Mouse (Mus musculus): Measurements from ENCODE around the gene Zbtb12.
A peak's percentile ranks its signal among the peaks of the same experiment; 100 is the strongest.

Gene Zbtb12

DNA sequence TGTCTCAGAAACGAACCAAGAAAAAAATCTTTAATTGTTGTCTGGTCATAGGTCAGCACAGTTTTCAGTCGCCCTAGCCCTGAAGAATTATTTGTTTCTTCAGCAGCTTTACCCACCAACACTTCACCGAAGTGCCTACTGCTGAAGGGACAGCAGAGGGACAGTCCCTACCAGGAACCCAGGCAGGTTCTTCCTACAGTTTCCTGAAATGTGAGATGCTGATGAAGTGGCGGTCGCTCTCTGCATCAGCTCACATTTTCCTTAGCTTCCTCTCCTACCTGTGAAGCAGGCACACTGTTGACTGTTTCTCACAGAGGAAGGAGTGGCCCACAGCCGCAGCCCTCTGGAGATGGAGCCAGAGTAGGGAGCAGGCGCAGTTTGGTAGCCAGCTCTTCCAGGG, 13.3 kb upstream of the Zbtb12 start:
- no peak for DNase-seq (ENCODE audit: low spot score in 2 of 2)

DNA sequence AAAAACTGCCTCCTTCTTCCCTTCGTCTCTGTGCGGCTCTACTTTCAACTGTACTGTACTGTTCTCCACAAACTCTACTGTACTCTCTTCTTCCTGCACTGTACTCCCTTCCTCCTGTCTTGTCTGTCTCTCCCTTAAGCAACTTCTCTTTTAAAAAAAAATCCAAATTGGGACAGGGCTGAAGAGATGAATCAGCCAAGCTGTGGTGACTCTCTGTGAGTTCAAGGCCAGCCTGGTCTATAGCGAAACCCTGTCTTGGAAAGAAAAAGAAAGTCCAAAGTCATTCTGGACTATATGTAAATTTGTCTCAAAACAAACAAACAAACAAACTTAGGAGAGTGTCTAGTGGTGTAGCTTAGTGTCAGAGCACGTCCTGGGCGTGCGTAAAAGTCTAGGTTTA, 5.0 kb upstream of the Zbtb12 start:
- no peak for DNase-seq (ENCODE audit: low spot score in 2 of 2)

GRCm38 (mm10) chr17:34881166-34881565, 1.9 kb downstream of the Zbtb12 start:
- DNase-seq (ENCODE audit: low spot score in 2 of 2), result no peak

DNA sequence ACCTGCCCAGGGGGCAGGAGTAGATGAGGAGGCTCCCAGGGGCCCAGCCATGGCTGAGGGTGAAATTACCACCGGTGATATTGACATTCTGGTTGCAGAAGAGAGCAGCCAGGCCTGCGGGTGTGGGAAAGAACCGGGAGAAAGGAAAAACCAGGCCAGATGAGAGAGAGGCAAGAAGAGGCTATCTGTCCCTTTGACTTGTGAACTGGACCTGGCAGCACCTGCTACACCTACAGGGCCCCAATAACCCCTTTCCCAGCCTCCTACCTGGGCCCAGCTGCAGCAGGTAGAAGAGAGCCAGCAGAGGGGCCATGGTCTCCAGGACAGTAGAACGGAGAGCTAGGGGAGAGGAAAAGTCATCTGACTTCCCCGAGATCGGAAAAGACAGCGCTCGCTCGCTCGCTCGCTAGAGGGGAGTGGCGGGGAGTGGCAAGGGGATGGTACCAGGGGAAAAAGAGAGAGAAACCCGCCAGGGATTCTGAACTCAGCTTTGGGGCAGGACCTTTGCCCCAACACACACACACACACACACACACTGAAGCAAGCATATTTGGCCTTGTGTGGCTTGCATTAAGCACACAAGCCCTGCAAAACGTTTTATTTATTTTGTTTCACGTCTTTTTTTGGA, 2.5 kb downstream of the Zbtb12 start, which contains the start of gene Gm20547:
TSS of gene Gm20547 (minus strand) at position 360 of the 628 bp plus-strand sequence.
- no peak for DNase-seq (ENCODE audit: low spot score in 2 of 2)

GRCm38 (mm10) chr17:34883332-34883731, 4.0 kb downstream of the Zbtb12 start:
- no peak for DNase-seq (ENCODE audit: low spot score in 2 of 2)

DNA sequence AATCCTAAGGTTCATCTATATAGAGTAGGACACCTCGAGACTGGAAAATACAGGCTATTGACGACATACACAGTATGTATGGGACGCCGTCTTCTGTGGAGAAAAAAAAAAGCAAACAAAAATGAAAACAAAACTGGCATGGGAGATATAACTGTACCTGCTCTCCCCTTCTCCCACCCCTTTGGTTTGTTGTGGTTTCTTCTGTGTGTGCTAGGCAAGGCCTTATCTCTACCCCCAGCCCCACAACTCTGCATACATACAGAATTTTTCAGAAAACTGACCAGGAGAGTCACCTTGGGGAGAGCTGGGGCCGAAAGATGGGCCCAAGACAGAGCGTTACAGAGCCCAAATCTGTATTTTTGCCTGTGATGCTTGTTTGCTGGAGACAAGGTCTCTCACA, 5.4 kb downstream of the Zbtb12 start:
- no peak for DNase-seq (ENCODE audit: low spot score in 2 of 2)

- no peak for DNase-seq (ENCODE audit: low spot score in 2 of 2)
Observed at GRCm38 (mm10) chr17:34885615-34886014, 6.3 kb downstream of the Zbtb12 start.

GRCm38 (mm10) chr17:34887942-34888341, 8.7 kb downstream of the Zbtb12 start:
- no peak for DNase-seq (ENCODE audit: low spot score in 2 of 2)

DNA sequence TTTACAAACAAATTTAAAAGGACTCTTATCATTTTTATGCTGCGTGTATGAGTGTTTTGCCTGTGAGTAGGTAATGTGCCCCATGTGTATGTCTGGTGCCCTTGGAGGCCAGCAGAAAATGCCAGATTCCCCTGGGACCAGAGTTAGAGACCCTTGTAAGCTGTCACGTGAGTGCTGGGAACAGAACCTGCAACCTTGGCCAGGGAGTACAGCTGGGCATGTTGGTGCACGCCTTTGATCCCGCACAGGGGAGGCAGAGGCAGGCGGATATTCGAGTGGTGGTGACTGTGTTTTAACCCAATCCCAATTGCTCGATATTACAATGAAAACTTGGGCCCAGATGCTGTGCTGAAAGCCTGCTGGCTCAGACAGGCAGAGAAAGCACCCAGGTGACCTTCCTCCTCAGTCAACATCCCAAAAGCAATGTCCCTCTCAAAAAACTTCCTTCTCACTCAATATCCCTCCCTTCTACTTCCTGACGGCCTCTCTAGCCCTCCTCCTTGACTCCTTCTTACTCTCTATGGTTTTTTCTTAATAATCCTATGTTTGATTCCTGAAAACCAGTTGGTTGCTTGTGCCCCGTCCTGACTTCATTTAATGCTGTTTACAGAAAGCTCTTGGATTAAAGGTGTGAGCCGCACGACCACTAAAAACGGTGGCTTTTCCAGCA, 10.9 kb downstream of the Zbtb12 start:
- no peak for DNase-seq (ENCODE audit: low spot score in 2 of 2)

DNA sequence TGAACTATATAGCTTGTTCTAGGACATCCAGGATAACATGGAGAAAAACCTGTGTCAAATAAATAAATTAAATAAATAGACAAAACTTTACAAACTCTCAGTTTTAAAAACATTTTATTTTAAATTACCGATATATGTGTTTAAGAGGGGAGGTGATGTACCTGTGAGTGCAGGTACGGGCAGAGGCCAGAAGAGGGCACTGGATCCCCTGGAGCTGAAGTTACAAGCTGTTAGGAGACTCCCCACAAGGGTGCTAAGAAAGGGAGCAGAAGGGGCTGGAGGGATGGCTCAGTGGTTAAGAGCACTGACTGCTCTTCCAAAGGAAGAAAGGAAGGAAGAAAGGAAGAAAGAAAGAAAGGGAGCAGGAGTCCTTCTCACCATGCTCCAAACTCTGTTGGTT, 12.1 kb downstream of the Zbtb12 start:
- DNase-seq (ENCODE audit: low spot score in 2 of 2), result no peak

- DNase-seq (ENCODE audit: low spot score in 2 of 2), result no peak
Observed at GRCm38 (mm10) chr17:34893072-34893824, 14.0 kb downstream of the Zbtb12 start.

DNA sequence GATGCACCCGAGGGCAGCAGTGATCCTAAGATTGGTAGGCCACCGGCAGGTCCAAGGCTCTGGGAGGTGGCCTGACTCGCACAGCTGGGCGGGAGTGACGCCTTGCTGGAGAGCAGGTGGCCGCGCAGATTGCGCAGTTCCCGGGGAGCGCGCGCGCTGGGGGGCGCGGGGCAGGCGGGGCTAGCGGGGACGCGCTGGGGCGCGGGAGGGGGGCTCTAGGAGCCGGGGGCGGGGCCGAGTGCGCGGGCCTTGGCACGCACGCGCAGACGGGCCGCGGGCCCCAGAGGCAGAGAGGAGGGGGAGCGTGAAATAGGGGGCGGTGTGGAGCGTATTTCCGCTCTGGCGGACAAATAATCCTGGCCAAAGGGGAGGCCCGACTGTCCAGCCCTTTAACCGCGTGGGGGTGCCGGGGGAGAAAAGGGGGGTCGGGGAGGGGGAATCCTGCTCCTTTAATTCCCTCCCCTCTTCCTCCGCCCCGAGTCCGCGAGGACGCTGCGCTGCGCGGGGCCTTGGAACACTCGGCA, 14.9 kb downstream of the Zbtb12 start:
- peak; percentile 83 to 94 for DNase-seq (ENCODE audit: low spot score in 2 of 2)

- DNase-seq (ENCODE audit: low spot score in 2 of 2), result peak in 1 of 2 experiments; percentile 36
Observed at GRCm38 (mm10) chr17:34894801-34895530, 15.7 kb downstream of the Zbtb12 start.

DNA sequence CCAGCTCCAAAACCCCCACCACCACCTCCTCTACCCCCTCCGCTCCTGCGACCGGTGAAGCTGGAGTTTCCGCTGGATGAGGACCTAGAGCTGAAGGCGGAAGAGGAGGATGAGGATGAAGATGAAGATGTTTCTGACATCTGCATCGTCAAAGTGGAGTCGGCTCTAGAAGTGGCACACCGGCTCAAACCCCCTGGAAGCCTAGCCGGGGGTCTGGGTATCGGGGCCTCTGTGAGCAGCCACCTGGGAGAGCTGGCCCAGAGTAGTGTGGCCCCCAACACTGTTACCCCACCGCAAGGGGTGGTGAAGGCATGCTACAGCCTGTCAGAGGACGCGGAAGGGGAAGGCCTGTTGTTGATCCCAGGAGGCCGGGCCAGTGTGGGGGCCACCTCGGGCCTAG, 16.4 kb downstream of the Zbtb12 start:
- no peak for DNase-seq (ENCODE audit: low spot score in 2 of 2)

DNA sequence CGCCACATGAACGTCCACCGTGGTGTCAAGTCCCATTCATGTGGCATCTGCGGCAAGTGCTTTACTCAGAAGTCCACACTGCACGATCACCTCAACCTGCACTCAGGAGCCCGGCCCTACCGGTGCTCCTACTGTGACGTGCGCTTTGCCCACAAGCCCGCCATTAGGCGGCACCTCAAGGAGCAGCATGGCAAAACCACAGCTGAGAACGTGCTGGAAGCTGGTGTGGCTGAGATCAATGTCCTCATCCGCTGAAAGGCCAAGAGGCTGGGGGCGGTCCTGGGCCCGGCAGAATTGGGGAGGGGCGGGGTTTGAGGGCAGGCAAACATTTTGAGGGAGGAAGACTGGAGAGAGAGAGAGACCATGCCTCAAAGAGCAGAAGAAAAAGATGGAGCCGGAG, 17.1 kb downstream of the Zbtb12 start:
- DNase-seq (ENCODE audit: low spot score in 2 of 2), result no peak

GRCm38 (mm10) chr17:34897373-34898159, 18.3 kb downstream of the Zbtb12 start:
- peak in 1 of 2 experiments; percentile 72 for DNase-seq (ENCODE audit: low spot score in 2 of 2)

GRCm38 (mm10) chr17:34898160-34898586, 18.9 kb downstream of the Zbtb12 start, which contains the start of the genes C2 and Ehmt2:
C2 (minus strand) TSS chr17:34898265.
Ehmt2 (plus strand) TSS chr17:34898469.
- DNase-seq (ENCODE audit: low spot score in 2 of 2), result peak in 1 of 2 experiments; percentile 73

- DNase-seq (ENCODE audit: low spot score in 2 of 2), result no peak
Observed at GRCm38 (mm10) chr17:34898706-34899052, 19.4 kb downstream of the Zbtb12 start.

GRCm38 (mm10) chr17:34899053-34899889, 20.0 kb downstream of the Zbtb12 start:
- peak in 1 of 2 experiments; percentile 15 for DNase-seq (ENCODE audit: low spot score in 2 of 2)

DNA sequence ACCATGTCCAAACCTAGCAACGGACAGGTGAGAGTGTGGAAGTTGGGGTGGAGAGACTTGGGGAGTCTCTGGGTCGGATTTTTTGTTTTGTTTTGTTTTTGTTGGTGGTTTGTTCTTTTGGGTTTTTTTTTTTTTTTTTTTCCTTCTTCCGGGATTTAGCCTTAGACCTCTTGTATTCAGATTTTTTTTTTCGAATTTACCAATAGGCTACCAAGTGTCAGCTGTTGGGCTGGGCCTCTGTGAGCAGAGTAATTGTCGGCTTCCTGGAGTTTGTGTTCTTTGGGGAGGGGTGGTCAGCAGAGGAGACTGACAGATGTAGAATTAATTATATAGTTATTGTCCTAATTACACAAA, 20.6 kb downstream of the Zbtb12 start:
- DNase-seq (ENCODE audit: low spot score in 2 of 2), result no peak
